Mouse (Mus musculus) forebrain, embryonic 13.5 days (tissue): ENCODE measurements around the gene Kirrel3. TPM values are rescaled to one million over a fixed set of nuclear protein-coding genes. Genes with fewer than 3 reads are reported as not detected.

ENCODE experiments used
- ATAC-seq: fragments of 200-750 bp; cut with Nextera tagmentation; 2 replicates; pipeline ENCODE4 v1.8.0; 2017
- H3K27ac ChIP-seq: fragments of 300-500 bp; sonication (generic); 2 replicates; pipeline ENCODE4 v1.5.1; 2015; ENCODE audit warnings: inconsistent platforms, mild to moderate bottlenecking, moderate library complexity
- H3K27me3 ChIP-seq: fragments of 300-500 bp; sonication (generic); 2 replicates; pipeline ENCODE4 v1.6.1; 2015; ENCODE audit warnings: mild to moderate bottlenecking, inconsistent platforms
- H3K36me3 ChIP-seq: fragments of 300-500 bp; sonication (generic); 2 replicates; pipeline ENCODE4 v1.6.1; 2015; ENCODE audit warnings: mild to moderate bottlenecking, inconsistent platforms; ENCODE audit not compliant: poor library complexity, severe bottlenecking
- H3K4me1 ChIP-seq: fragments of 300-500 bp; sonication (generic); 2 replicates; pipeline ENCODE4 v1.6.1; 2015; ENCODE audit warnings: inconsistent platforms
- H3K4me2 ChIP-seq: fragments of 300-500 bp; sonication (generic); 2 replicates; pipeline ENCODE4 v1.6.1; 2015; ENCODE audit warnings: inconsistent platforms, mild to moderate bottlenecking, moderate library complexity
- H3K4me3 ChIP-seq: fragments of 300-500 bp; sonication (generic); 2 replicates; pipeline ENCODE4 v1.5.1; 2015; ENCODE audit warnings: mild to moderate bottlenecking, inconsistent platforms
- H3K9ac ChIP-seq: fragments of 300-500 bp; sonication (generic); 2 replicates; pipeline ENCODE4 v1.6.1; 2015; ENCODE audit warnings: mild to moderate bottlenecking, inconsistent platforms
- H3K9me3 ChIP-seq: fragments of 300-500 bp; sonication (generic); replicated peaks from 2 replicates; pipeline ENCODE4 v1.6.1; 2016; ENCODE audit warnings: inconsistent platforms
- WGBS: fragments of 180-500 bp; shearing (Covaris S2); methylation state at CpG from one replicate; pipeline ENCODE4 v1.1.7; 2015; 5-methylcytosine and 5-hydroxymethylcytosine counted together
- polyA plus RNA-seq: library from polyadenylated mRNA; unstranded; fragments of >200 nt; fragmentation: Nextera tagmentation; extraction: Ambion mirVana; gene quantifications from 2 replicates; pipeline ENCODE4 v1.2.1, GENCODE M21; 2015

The Kirrel3 gene
- polyA plus RNA-seq, 1 experiment from 2014 or later, result 17.1 TPM

GRCm38 (mm10) chr9:34947717-34948116 is 462.0 kb downstream of the Kirrel3 start:
- H3K9ac ChIP-seq, result no peak overlapping the region
- H3K4me1 ChIP-seq, result peaks cover 11% of the 10 kb centered on the region
- H3K9me3 ChIP-seq, result no peaks in the 10 kb centered on the region
- peak overlapping the region; percentile 31; the same call in 1 of the 2 replicates for H3K27ac ChIP-seq
- H3K36me3 ChIP-seq, result no peaks in the 10 kb centered on the region
- no peaks in the 10 kb centered on the region for H3K27me3 ChIP-seq
- H3K4me2 ChIP-seq, result no peak overlapping the region
- H3K4me3 ChIP-seq, result no peak overlapping the region
- ATAC-seq, result no peak

GRCm38 (mm10) chr9:34953420-34953819 is 467.7 kb downstream of the Kirrel3 start:
- H3K36me3 ChIP-seq, result no peaks in the 10 kb centered on the region
- no peaks in the 10 kb centered on the region for H3K27me3 ChIP-seq
- no peak overlapping the region for H3K27ac ChIP-seq
- ATAC-seq, result no peak
- no peaks in the 10 kb centered on the region for H3K9me3 ChIP-seq
- 73% methylated on average over 11 of the region's 11 CpGs for WGBS
- H3K4me2 ChIP-seq, result no peak overlapping the region
- H3K4me1 ChIP-seq, result no peaks in the 10 kb centered on the region
- no peak overlapping the region for H3K9ac ChIP-seq
- H3K4me3 ChIP-seq, result no peak overlapping the region

GRCm38 (mm10) chr9:34954212-34954611 is 468.5 kb downstream of the Kirrel3 start:
- Histone ChIP-seq H3K9me3 (no peaks in the 10 kb centered on the region), H3K4me1 (no peaks in the 10 kb centered on the region), H3K9ac (no peak overlapping the region), H3K4me2 (no peak overlapping the region), H3K27ac (no peak overlapping the region), H3K27me3 (no peaks in the 10 kb centered on the region; the same call in 1 of the 2 replicates), H3K36me3 (no peaks in the 10 kb centered on the region), H3K4me3 (no peak overlapping the region)
- 52% methylated on average over 5 of the region's 5 CpGs for WGBS
- ATAC-seq, result no peak

- H3K36me3 ChIP-seq, result no peaks in the 10 kb centered on the region
- peaks cover 9% of the 10 kb centered on the region; the same call in 1 of the 2 replicates for H3K4me1 ChIP-seq
- no peak for ATAC-seq
- H3K9me3 ChIP-seq, result no peaks in the 10 kb centered on the region
- no peak overlapping the region for H3K4me3 ChIP-seq
- H3K27ac ChIP-seq, result no peak overlapping the region
- H3K27me3 ChIP-seq, result peaks cover 14% of the 10 kb centered on the region
- no peak overlapping the region for H3K9ac ChIP-seq
- WGBS, result 83% methylated on average over 3 of the region's 3 CpGs
- no peak overlapping the region for H3K4me2 ChIP-seq
These were observed 470.8 kb downstream of the Kirrel3 start for GRCm38 (mm10) chr9:34956512-34956911.

- Histone ChIP-seq H3K9ac (no peak overlapping the region), H3K27ac (0 out of 2 replicates have a peak overlapping the region, but pooled peaks have one; percentile 33), H3K4me2 (no peak overlapping the region), H3K36me3 (no peaks in the 10 kb centered on the region), H3K4me1 (peaks cover 9% of the 10 kb centered on the region; the same call in 1 of the 2 replicates), H3K4me3 (no peak overlapping the region), H3K9me3 (no peaks in the 10 kb centered on the region), H3K27me3 (peaks cover 23% of the 10 kb centered on the region)
- ATAC-seq, result peak; percentile 54; the same call in 1 of the 2 replicates
- 62% methylated on average over 6 of the region's 6 CpGs for WGBS
These were observed 472.0 kb downstream of the Kirrel3 start for GRCm38 (mm10) chr9:34957691-34958090.

- no peaks in the 10 kb centered on the region for H3K9me3 ChIP-seq
- no peak overlapping the region for H3K9ac ChIP-seq
- peaks cover 12% of the 10 kb centered on the region; the same call in 1 of the 2 replicates for H3K4me1 ChIP-seq
- peaks cover 29% of the 10 kb centered on the region for H3K27me3 ChIP-seq
- H3K27ac ChIP-seq, result 0 out of 2 replicates have a peak overlapping the region, but pooled peaks have one; percentile 6
- H3K4me3 ChIP-seq, result no peak overlapping the region
- H3K36me3 ChIP-seq, result no peaks in the 10 kb centered on the region
- peak; percentile 76 for ATAC-seq
- no peak overlapping the region for H3K4me2 ChIP-seq
- 65% methylated on average over 5 of the region's 5 CpGs for WGBS
These were observed 472.6 kb downstream of the Kirrel3 start for GRCm38 (mm10) chr9:34958183-34958830.

GRCm38 (mm10) chr9:34960736-34961135 is 475.0 kb downstream of the Kirrel3 start:
- no peak overlapping the region for H3K9ac ChIP-seq
- H3K36me3 ChIP-seq, result no peaks in the 10 kb centered on the region
- H3K4me2 ChIP-seq, result no peak overlapping the region
- WGBS, result 65% methylated on average over 12 of the region's 12 CpGs
- H3K9me3 ChIP-seq, result no peaks in the 10 kb centered on the region
- no peak overlapping the region for H3K4me3 ChIP-seq
- H3K4me1 ChIP-seq, result peaks cover 36% of the 10 kb centered on the region
- H3K27me3 ChIP-seq, result peaks cover 29% of the 10 kb centered on the region
- no peak overlapping the region for H3K27ac ChIP-seq
- no peak for ATAC-seq

- H3K9me3 ChIP-seq, result no peaks in the 10 kb centered on the region
- H3K9ac ChIP-seq, result no peak overlapping the region
- peaks cover 32% of the 10 kb centered on the region for H3K27me3 ChIP-seq
- no peaks in the 10 kb centered on the region for H3K36me3 ChIP-seq
- ATAC-seq, result no peak
- H3K27ac ChIP-seq, result no peak overlapping the region
- no peak overlapping the region for H3K4me2 ChIP-seq
- 73% methylated on average over 14 of the region's 14 CpGs for WGBS
- H3K4me1 ChIP-seq, result peaks cover 40% of the 10 kb centered on the region
- no peak overlapping the region for H3K4me3 ChIP-seq
These were observed 475.5 kb downstream of the Kirrel3 start for GRCm38 (mm10) chr9:34961171-34961570.

GRCm38 (mm10) chr9:34962251-34962650 is 476.6 kb downstream of the Kirrel3 start:
- no peak for ATAC-seq
- 88% methylated on average over 4 of the region's 4 CpGs for WGBS

GRCm38 (mm10) chr9:34963593-34963992 is 477.9 kb downstream of the Kirrel3 start:
- Histone ChIP-seq H3K27ac (no peak overlapping the region), H3K9me3 (no peaks in the 10 kb centered on the region), H3K4me2 (no peak overlapping the region), H3K27me3 (peaks cover 47% of the 10 kb centered on the region), H3K4me1 (peaks cover 40% of the 10 kb centered on the region), H3K36me3 (no peaks in the 10 kb centered on the region), H3K9ac (no peak overlapping the region), H3K4me3 (no peak overlapping the region)
- 83% methylated on average over 3 of the region's 3 CpGs for WGBS
- no peak for ATAC-seq

More at GRCm38 (mm10) chr9:34962251-34962650, 476.6 kb downstream of the Kirrel3 start:
- Histone ChIP-seq H3K4me3 (no peak overlapping the region), H3K9ac (no peak overlapping the region), H3K27ac (no peak overlapping the region), H3K27me3 (peaks cover 39% of the 10 kb centered on the region), H3K9me3 (no peaks in the 10 kb centered on the region), H3K36me3 (no peaks in the 10 kb centered on the region), H3K4me2 (no peak overlapping the region), H3K4me1 (peaks cover 40% of the 10 kb centered on the region)

- ATAC-seq, result peak; percentile 58
- Histone ChIP-seq H3K4me2 (peak overlapping the region; percentile 7; the same call in 1 of the 2 replicates), H3K9me3 (no peaks in the 10 kb centered on the region), H3K4me1 (peaks cover 40% of the 10 kb centered on the region), H3K4me3 (no peak overlapping the region), H3K36me3 (no peaks in the 10 kb centered on the region), H3K9ac (no peak overlapping the region), H3K27me3 (peaks cover 49% of the 10 kb centered on the region), H3K27ac (peak overlapping the region; percentile 71)
- 27% methylated on average over 14 of the region's 14 CpGs for WGBS
These were observed 478.7 kb downstream of the Kirrel3 start for GRCm38 (mm10) chr9:34964172-34965040.

- peak overlapping the region; percentile 7; the same call in 1 of the 2 replicates for H3K4me2 ChIP-seq
- H3K36me3 ChIP-seq, result no peaks in the 10 kb centered on the region
- whole genome bisulfite sequencing, result 1% methylated on average over 4 of the region's 4 CpGs
- no peak overlapping the region for H3K4me3 ChIP-seq
- H3K9me3 ChIP-seq, result no peaks in the 10 kb centered on the region
- peak; percentile 92 for ATAC-seq
- H3K27ac ChIP-seq, result peak overlapping the region; percentile 71
- H3K4me1 ChIP-seq, result peaks cover 40% of the 10 kb centered on the region
- H3K9ac ChIP-seq, result no peak overlapping the region
- H3K27me3 ChIP-seq, result peaks cover 44% of the 10 kb centered on the region
These were observed 479.3 kb downstream of the Kirrel3 start for GRCm38 (mm10) chr9:34965041-34965415.
